ENCODE assay signal across 9 mouse cellular contexts in genomic region chr2:164967761-164968440, GRCm38 (mm10). TPM values are rescaled to one million over a fixed set of nuclear protein-coding genes. Genes with fewer than 3 reads are reported as not detected.
DNase-seq lines count a peak whose midpoint lies in the region; ATAC-seq and TF ChIP-seq lines count a peak whose summit lies in the region.
"Had no signal": no experiment of that assay in that cellular context is flagged by ENCODE, and none has a peak within 500 bp of the region (broad histone marks: within the 10 kb centered on the region; RNA-seq: fewer than 3 reads in every experiment).

No protein-coding gene starts in this region.

- H3K36me3 ChIP-seq in heart, embryonic 16.5 days (ENCODE audit: control insufficient read depth, insufficient read depth): no peaks in the 10 kb centered on the region
- H3K36me3 ChIP-seq in intestine, embryonic 14.5 days (ENCODE audit: control insufficient read depth, insufficient read depth, low read length): no peaks in the 10 kb centered on the region
- no peaks in the 10 kb centered on the region for H3K36me3 ChIP-seq in liver, embryonic 14.5 days (replicated peaks; ENCODE audit: control insufficient read depth, insufficient read depth, low read depth)
- H3K36me3 ChIP-seq in stomach, embryonic 14.5 days (ENCODE audit: control insufficient read depth, insufficient read depth, low read length): no peaks in the 10 kb centered on the region

- DNase-seq in heart, postnatal 36 days: no peak
- no peak for DNase-seq in intestine, embryonic 14.5 days (ENCODE audit: low spot score)
- DNase-seq in liver, embryonic 14.5 days (ENCODE audit: low read depth in 3 of 3, low spot score in 3 of 3): no peak
- no peak for DNase-seq in c-Kit-positive CD71-positive TER-119-positive erythroid progenitor cells, embryonic 14.5 days (ENCODE audit: low spot score)
- no peak for DNase-seq in adrenal gland, postnatal 4 days (ENCODE audit: low spot score in 2 of 2)

- peak; percentile 60 for TF ChIP-seq POLR2A in cortical plate, adult 2 months (IDR thresholded peaks at IDR 0.05; ENCODE audit: extremely low read depth, insufficient read depth, low read length)

- ATAC-seq in heart, embryonic 16.5 days (replicated peaks; ENCODE audit: extremely low read depth, insufficient read depth, low FRiP score): no peak
- peak; percentile 40; the same call in 1 of the 2 replicates for ATAC-seq in intestine, embryonic 14.5 days (replicated peaks; ENCODE audit: low FRiP score, low TSS enrichment, low read depth)
- ATAC-seq in liver, embryonic 14.5 days (ENCODE audit: insufficient read depth): no peak
- no peak for ATAC-seq in stomach, embryonic 14.5 days (ENCODE audit: insufficient number of reproducible peaks, insufficient read depth, low FRiP score, low read depth)

- no peak for TF ChIP-seq CTCF in cortical plate, adult 2 months (IDR thresholded peaks at IDR 0.05; ENCODE audit: extremely low read depth, insufficient read depth, low read length)
- no peak for TF ChIP-seq CTCF in liver, embryonic 14.5 days (IDR thresholded peaks at IDR 0.05; ENCODE audit: low read depth)

- no peak overlapping the region for H3K27ac ChIP-seq in heart, embryonic 16.5 days (ENCODE audit: low read length)
- peak overlapping the region; percentile 89 for H3K27ac ChIP-seq in cortical plate, adult 2 months (ENCODE audit: insufficient read depth, low read length)
- H3K27ac ChIP-seq in intestine, embryonic 14.5 days (ENCODE audit: low read depth): no peak overlapping the region
- H3K27ac ChIP-seq in liver, embryonic 14.5 days: no peak overlapping the region
- H3K27ac ChIP-seq in stomach, embryonic 14.5 days (ENCODE audit: low read length): no peak overlapping the region

- intact Hi-C loops in heart, postnatal 36 days (cut with DNase I): loop anchor here (10.0 kb wide), 1 partner anchor 517 kb away; no protein-coding TSS in a partner anchor

- no peak overlapping the region for H3K9ac ChIP-seq in heart, embryonic 16.5 days (ENCODE audit: low read length)
- no peak overlapping the region for H3K9ac ChIP-seq in intestine, embryonic 14.5 days (ENCODE audit: low read length)
- H3K9ac ChIP-seq in liver, embryonic 14.5 days (replicated peaks): no peak overlapping the region
- no peak overlapping the region for H3K9ac ChIP-seq in stomach, embryonic 14.5 days (replicated peaks; ENCODE audit: low read depth, low read length)

- peak overlapping the region; percentile 64 for H3K4me2 ChIP-seq in heart, embryonic 16.5 days (ENCODE audit: low read depth, low read length)
- H3K4me2 ChIP-seq in intestine, embryonic 14.5 days (ENCODE audit: low read length): peak overlapping the region; percentile 50
- H3K4me2 ChIP-seq in liver, embryonic 14.5 days (ENCODE audit: low read depth): peak overlapping the region; percentile 24; the same call in 1 of the 2 replicates
- peak overlapping the region; percentile 54 for H3K4me2 ChIP-seq in stomach, embryonic 14.5 days (replicated peaks; ENCODE audit: low read depth, low read length)

- peaks cover 6% of the 10 kb centered on the region for H3K4me1 ChIP-seq in heart, embryonic 16.5 days (ENCODE audit: control insufficient read depth, insufficient read depth, low read length)
- peaks cover 13% of the 10 kb centered on the region for H3K4me1 ChIP-seq in cortical plate, adult 2 months (ENCODE audit: control insufficient read depth, insufficient read depth, low read length)
- H3K4me1 ChIP-seq in intestine, embryonic 14.5 days (replicated peaks; ENCODE audit: control insufficient read depth, insufficient read depth, low read length): peaks cover 10% of the 10 kb centered on the region; the same call in 1 of the 2 replicates
- no peaks in the 10 kb centered on the region for H3K4me1 ChIP-seq in liver, embryonic 14.5 days (replicated peaks; ENCODE audit: control insufficient read depth in 2 of 2, insufficient read depth in 2 of 2, low read length in 1 of 2)
- H3K4me1 ChIP-seq in stomach, embryonic 14.5 days (ENCODE audit: control insufficient read depth, insufficient read depth, low read length): peaks cover 8% of the 10 kb centered on the region; the same call in 1 of the 2 replicates

- no peak for TF ChIP-seq EP300 in liver, embryonic 14.5 days (IDR thresholded peaks at IDR 0.05; ENCODE audit: low read depth)

- H3K9me3 ChIP-seq in heart, embryonic 16.5 days (replicated peaks; ENCODE audit: control insufficient read depth, low read length): no peaks in the 10 kb centered on the region
- no peaks in the 10 kb centered on the region for H3K9me3 ChIP-seq in intestine, embryonic 14.5 days (ENCODE audit: control insufficient read depth, low read length)
- H3K9me3 ChIP-seq in liver, embryonic 14.5 days (ENCODE audit: control insufficient read depth, low read length): no peaks in the 10 kb centered on the region
- H3K9me3 ChIP-seq in stomach, embryonic 14.5 days (ENCODE audit: control insufficient read depth, low read depth, low read length): no peaks in the 10 kb centered on the region

- 2% methylated on average over 64 of the region's 65 CpGs for WGBS in heart, embryonic 16.5 days
- WGBS in intestine, embryonic 14.5 days: 2% methylated on average over 63 of the region's 65 CpGs
- WGBS in liver, embryonic 14.5 days (ENCODE audit: insufficient replicate concordance): 2% methylated on average over 64 of the region's 65 CpGs
- WGBS in stomach, embryonic 14.5 days: 3% methylated on average over 62 of the region's 65 CpGs

- peak overlapping the region; percentile 38 for H3K4me3 ChIP-seq in heart, embryonic 16.5 days (ENCODE audit: low read length)
- peak overlapping the region; percentile 59 for H3K4me3 ChIP-seq in cortical plate, adult 2 months (ENCODE audit: insufficient read depth, low read length)
- peak overlapping the region; percentile 23 for H3K4me3 ChIP-seq in intestine, embryonic 14.5 days (ENCODE audit: low read depth, low read length)
- peak overlapping the region in 1 of 2 experiments; percentile 6; a peak in 1 of 4 replicates for H3K4me3 ChIP-seq in liver, embryonic 14.5 days (ENCODE audit: insufficient read depth in 1 of 2, low read depth in 2 of 2, low read length in 2 of 2)
- H3K4me3 ChIP-seq in stomach, embryonic 14.5 days (ENCODE audit: low read depth, low read length): peak overlapping the region; percentile 26; the same call in 1 of the 2 replicates

- H3K27me3 ChIP-seq in heart, embryonic 16.5 days (ENCODE audit: control insufficient read depth, insufficient read depth, low read length): peaks cover 82% of the 10 kb centered on the region
- peaks cover 75% of the 10 kb centered on the region for H3K27me3 ChIP-seq in intestine, embryonic 14.5 days (replicated peaks; ENCODE audit: control insufficient read depth, insufficient read depth, low read length)
- H3K27me3 ChIP-seq in liver, embryonic 14.5 days (ENCODE audit: control insufficient read depth, insufficient read depth, low read length): peaks cover 57% of the 10 kb centered on the region
- peaks cover 51% of the 10 kb centered on the region for H3K27me3 ChIP-seq in stomach, embryonic 14.5 days (ENCODE audit: control insufficient read depth, insufficient read depth, low read length)

RNA-seq across cellular contexts. Expression of gene Slc12a5, which starts 7.3 kb away (rescaled TPM):
- polyA plus RNA-seq in heart, embryonic 16.5 days (2015; fragmentation: Nextera tagmentation; extraction: Ambion mirVana): 0.21 and 0.68 TPM in 2 replicates
- under 1 TPM; 0.33 to 0.87 TPM for total RNA-seq in heart, postnatal 36 days (2021)
- polyA plus RNA-seq in cortical plate, adult 2 months (2012; rRNA removed): 396 and 421 TPM in 2 replicates
- 1.3 and 1.5 TPM in 2 replicates for polyA plus RNA-seq in intestine, embryonic 14.5 days (2014; fragmentation: Nextera tagmentation; extraction: Ambion mirVana)
- 0.42 and 0.60 TPM in 2 replicates for polyA plus RNA-seq in liver, embryonic 14.5 days (2012; rRNA removed)
- 0.10 and 0.24 TPM in 2 replicates for polyA plus RNA-seq in liver, embryonic 14.5 days (2014; fragmentation: Nextera tagmentation; extraction: Ambion mirVana)
- polyA plus RNA-seq in stomach, embryonic 14.5 days (2014; fragmentation: Nextera tagmentation; extraction: Ambion mirVana): 1.4 and 2.1 TPM in 2 replicates
- total RNA-seq in adrenal gland, postnatal 4 days (2021): 10 to 100 TPM; 12.7 to 14.0 TPM

RNA-seq across cellular contexts. Expression of gene Mmp9, which starts 27.3 kb away (rescaled TPM):
- polyA plus RNA-seq in heart, embryonic 16.5 days (2015; fragmentation: Nextera tagmentation; extraction: Ambion mirVana): 3.8 and 9.7 TPM in 2 replicates
- under 1 TPM; 0.87 to 0.97 TPM for total RNA-seq in heart, postnatal 36 days (2021)
- polyA plus RNA-seq in cortical plate, adult 2 months (2012; rRNA removed): 1.1 and 1.5 TPM in 2 replicates
- 2.4 and 3.3 TPM in 2 replicates for polyA plus RNA-seq in intestine, embryonic 14.5 days (2014; fragmentation: Nextera tagmentation; extraction: Ambion mirVana)
- polyA plus RNA-seq in liver, embryonic 14.5 days (2012; rRNA removed): 0.97 and 1.00 TPM in 2 replicates
- 0.76 and 1.2 TPM in 2 replicates for polyA plus RNA-seq in liver, embryonic 14.5 days (2014; fragmentation: Nextera tagmentation; extraction: Ambion mirVana)
- polyA plus RNA-seq in stomach, embryonic 14.5 days (2014; fragmentation: Nextera tagmentation; extraction: Ambion mirVana): 1.2 and 1.8 TPM in 2 replicates
- total RNA-seq in adrenal gland, postnatal 4 days (2021): 1 to 10 TPM; 3.4 to 5.7 TPM
- total RNA-seq: CH12.LX had no signal

RNA-seq across cellular contexts. Expression of gene Zfp335, which starts 56.3 kb away (rescaled TPM):
- 9.2 and 9.5 TPM in 2 replicates for polyA plus RNA-seq in heart, embryonic 16.5 days (2015; fragmentation: Nextera tagmentation; extraction: Ambion mirVana)
- 10 to 100 TPM in 1 of 2 experiments, 1 to 10 TPM in 1; 8.5 to 10.0 TPM for total RNA-seq in heart, postnatal 36 days (2021)
- 29.1 and 30.2 TPM in 2 replicates for polyA plus RNA-seq in cortical plate, adult 2 months (2012; rRNA removed)
- 12.7 and 14.3 TPM in 2 replicates for polyA plus RNA-seq in intestine, embryonic 14.5 days (2014; fragmentation: Nextera tagmentation; extraction: Ambion mirVana)
- polyA plus RNA-seq in liver, embryonic 14.5 days (2012; rRNA removed): 8.8 and 10.1 TPM in 2 replicates
- polyA plus RNA-seq in liver, embryonic 14.5 days (2014; fragmentation: Nextera tagmentation; extraction: Ambion mirVana): 4.0 and 5.2 TPM in 2 replicates
- 11.8 and 12.7 TPM in 2 replicates for polyA plus RNA-seq in stomach, embryonic 14.5 days (2014; fragmentation: Nextera tagmentation; extraction: Ambion mirVana)
- total RNA-seq in adrenal gland, postnatal 4 days (2021): 10 to 100 TPM; 20.7 to 21.7 TPM

Comparison
In these comparisons a context has a peak if more than half of its experiments do, and no peak if none do; other contexts are left out.
1. RNA of gene Slc12a5, which starts 7.3 kb away (polyA plus RNA-seq): 396 to 421 TPM in cortical plate, adult 2 months; 1.4 to 2.1 TPM in stomach, embryonic 14.5 days, 1.3 to 1.5 TPM in intestine, embryonic 14.5 days, 0.21 to 0.68 TPM in heart, embryonic 16.5 days and 0.10 to 0.60 TPM in liver, embryonic 14.5 days; every median in the first group is over 100 times any median in the second.
2. Peak in every context shown above with its lines, with median percentiles within 50 percentile points of each other: H3K4me2 ChIP-seq.